Mouse (Mus musculus): ENCODE measurements around the gene Tmem131. TPM values are rescaled to one million over a fixed set of nuclear protein-coding genes. Genes with fewer than 3 reads are reported as not detected.

Gene Tmem131
- polyA plus RNA-seq, 1 experiment from 2014 or later: 11.1 TPM

GRCm38 (mm10) chr1:36847276-36847675 is 96.2 kb downstream of the Tmem131 start:
- no peak for ATAC-seq (ENCODE audit: low read depth)
- no peaks in the 10 kb centered on the region; the same call in 1 of the 2 replicates for H3K4me1 ChIP-seq (replicated peaks; ENCODE audit: control insufficient read depth, insufficient read depth, low read length)
- H3K9ac ChIP-seq (ENCODE audit: low read length): no peak overlapping the region
- peaks cover 2% of the 10 kb centered on the region; the same call in 1 of the 2 replicates for H3K36me3 ChIP-seq (ENCODE audit: control insufficient read depth, insufficient read depth, low read length)
- H3K27ac ChIP-seq (ENCODE audit: low read length): no peak overlapping the region
- H3K27me3 ChIP-seq (ENCODE audit: control insufficient read depth, insufficient read depth, low read depth, low read length): no peaks in the 10 kb centered on the region
- H3K9me3 ChIP-seq (ENCODE audit: control insufficient read depth, low read length): no peaks in the 10 kb centered on the region
- no peak overlapping the region for H3K4me3 ChIP-seq (ENCODE audit: low read length)
- H3K4me2 ChIP-seq (ENCODE audit: low read depth, low read length): no peak overlapping the region
- WGBS: 76% methylated on average over 8 of the region's 8 CpGs

GRCm38 (mm10) chr1:36845031-36845430 is 98.4 kb downstream of the Tmem131 start:
- Histone ChIP-seq H3K36me3 (ENCODE audit: control insufficient read depth, insufficient read depth, low read length) (peaks cover 5% of the 10 kb centered on the region; the same call in 1 of the 2 replicates), H3K9me3 (ENCODE audit: control insufficient read depth, low read length) (no peaks in the 10 kb centered on the region), H3K27ac (ENCODE audit: low read length) (no peak overlapping the region), H3K4me2 (ENCODE audit: low read depth, low read length) (no peak overlapping the region), H3K27me3 (ENCODE audit: control insufficient read depth, insufficient read depth, low read depth, low read length) (no peaks in the 10 kb centered on the region), H3K4me3 (ENCODE audit: low read length) (no peak overlapping the region), H3K4me1 (replicated peaks; ENCODE audit: control insufficient read depth, insufficient read depth, low read length) (no peaks in the 10 kb centered on the region; the same call in 1 of the 2 replicates), H3K9ac (ENCODE audit: low read length) (no peak overlapping the region)
- WGBS: 27% methylated on average over 5 of the region's 5 CpGs
- no peak for ATAC-seq (ENCODE audit: low read depth)

GRCm38 (mm10) chr1:36841806-36842205 is 101.7 kb downstream of the Tmem131 start:
- no peak overlapping the region for H3K4me2 ChIP-seq (ENCODE audit: low read depth, low read length)
- H3K27ac ChIP-seq (ENCODE audit: low read length): no peak overlapping the region
- peaks cover 10% of the 10 kb centered on the region; the same call in 1 of the 2 replicates for H3K36me3 ChIP-seq (ENCODE audit: control insufficient read depth, insufficient read depth, low read length)
- H3K9ac ChIP-seq (ENCODE audit: low read length): no peak overlapping the region
- 46% methylated on average over 1 of the region's 1 CpGs for whole genome bisulfite sequencing
- H3K27me3 ChIP-seq (ENCODE audit: control insufficient read depth, insufficient read depth, low read depth, low read length): no peaks in the 10 kb centered on the region
- H3K4me3 ChIP-seq (ENCODE audit: low read length): no peak overlapping the region
- no peaks in the 10 kb centered on the region; the same call in 1 of the 2 replicates for H3K4me1 ChIP-seq (replicated peaks; ENCODE audit: control insufficient read depth, insufficient read depth, low read length)
- ATAC-seq (ENCODE audit: low read depth): no peak
- no peaks in the 10 kb centered on the region for H3K9me3 ChIP-seq (ENCODE audit: control insufficient read depth, low read length)

GRCm38 (mm10) chr1:36840959-36841358 is 102.5 kb downstream of the Tmem131 start:
- Histone ChIP-seq H3K27ac (ENCODE audit: low read length) (no peak overlapping the region), H3K9ac (ENCODE audit: low read length) (no peak overlapping the region), H3K4me3 (ENCODE audit: low read length) (no peak overlapping the region), H3K27me3 (ENCODE audit: control insufficient read depth, insufficient read depth, low read depth, low read length) (no peaks in the 10 kb centered on the region), H3K4me2 (ENCODE audit: low read depth, low read length) (no peak overlapping the region), H3K9me3 (ENCODE audit: control insufficient read depth, low read length) (no peaks in the 10 kb centered on the region), H3K4me1 (replicated peaks; ENCODE audit: control insufficient read depth, insufficient read depth, low read length) (no peaks in the 10 kb centered on the region; the same call in 1 of the 2 replicates), H3K36me3 (ENCODE audit: control insufficient read depth, insufficient read depth, low read length) (peaks cover 8% of the 10 kb centered on the region; the same call in 1 of the 2 replicates)
- 94% methylated on average over 2 of the region's 2 CpGs for WGBS
- ATAC-seq (ENCODE audit: low read depth): no peak

- ATAC-seq (ENCODE audit: low read depth): no peak
- no peak overlapping the region for H3K4me2 ChIP-seq (ENCODE audit: low read depth, low read length)
- H3K36me3 ChIP-seq (ENCODE audit: control insufficient read depth, insufficient read depth, low read length): peaks cover 12% of the 10 kb centered on the region; the same call in 1 of the 2 replicates
- WGBS: 76% methylated on average over 3 of the region's 3 CpGs
- no peak overlapping the region for H3K9ac ChIP-seq (ENCODE audit: low read length)
- H3K9me3 ChIP-seq (ENCODE audit: control insufficient read depth, low read length): no peaks in the 10 kb centered on the region
- no peak overlapping the region for H3K27ac ChIP-seq (ENCODE audit: low read length)
- H3K27me3 ChIP-seq (ENCODE audit: control insufficient read depth, insufficient read depth, low read depth, low read length): no peaks in the 10 kb centered on the region
- no peaks in the 10 kb centered on the region; the same call in 1 of the 2 replicates for H3K4me1 ChIP-seq (replicated peaks; ENCODE audit: control insufficient read depth, insufficient read depth, low read length)
- no peak overlapping the region for H3K4me3 ChIP-seq (ENCODE audit: low read length)
Observed at GRCm38 (mm10) chr1:36839858-36840257, 103.6 kb downstream of the Tmem131 start.

GRCm38 (mm10) chr1:36836274-36836954 is 107.1 kb downstream of the Tmem131 start:
- no peaks in the 10 kb centered on the region for H3K9me3 ChIP-seq (ENCODE audit: control insufficient read depth, low read length)
- WGBS: 85% methylated on average over 12 of the region's 12 CpGs
- H3K9ac ChIP-seq (ENCODE audit: low read length): no peak overlapping the region
- H3K27me3 ChIP-seq (ENCODE audit: control insufficient read depth, insufficient read depth, low read depth, low read length): no peaks in the 10 kb centered on the region
- H3K36me3 ChIP-seq (ENCODE audit: control insufficient read depth, insufficient read depth, low read length): peaks cover 23% of the 10 kb centered on the region
- H3K27ac ChIP-seq (ENCODE audit: low read length): no peak overlapping the region
- H3K4me1 ChIP-seq (replicated peaks; ENCODE audit: control insufficient read depth, insufficient read depth, low read length): no peaks in the 10 kb centered on the region
- H3K4me2 ChIP-seq (ENCODE audit: low read depth, low read length): no peak overlapping the region
- ATAC-seq (ENCODE audit: low read depth): no peak
- H3K4me3 ChIP-seq (ENCODE audit: low read length): no peak overlapping the region

- H3K4me2 ChIP-seq (ENCODE audit: low read depth, low read length): no peak overlapping the region
- ATAC-seq (ENCODE audit: low read depth): no peak
- peaks cover 23% of the 10 kb centered on the region for H3K36me3 ChIP-seq (ENCODE audit: control insufficient read depth, insufficient read depth, low read length)
- H3K9me3 ChIP-seq (ENCODE audit: control insufficient read depth, low read length): no peaks in the 10 kb centered on the region
- no peaks in the 10 kb centered on the region for H3K27me3 ChIP-seq (ENCODE audit: control insufficient read depth, insufficient read depth, low read depth, low read length)
- H3K4me3 ChIP-seq (ENCODE audit: low read length): no peak overlapping the region
- no peak overlapping the region for H3K9ac ChIP-seq (ENCODE audit: low read length)
- no peaks in the 10 kb centered on the region for H3K4me1 ChIP-seq (replicated peaks; ENCODE audit: control insufficient read depth, insufficient read depth, low read length)
- H3K27ac ChIP-seq (ENCODE audit: low read length): no peak overlapping the region
- WGBS: 95% methylated on average over 3 of the region's 3 CpGs
Observed at GRCm38 (mm10) chr1:36835593-36835992, 107.9 kb downstream of the Tmem131 start.

- Histone ChIP-seq H3K27ac (ENCODE audit: low read length) (no peak overlapping the region), H3K27me3 (ENCODE audit: control insufficient read depth, insufficient read depth, low read depth, low read length) (no peaks in the 10 kb centered on the region), H3K36me3 (ENCODE audit: control insufficient read depth, insufficient read depth, low read length) (peaks cover 20% of the 10 kb centered on the region), H3K9ac (ENCODE audit: low read length) (no peak overlapping the region), H3K4me2 (ENCODE audit: low read depth, low read length) (no peak overlapping the region), H3K4me1 (replicated peaks; ENCODE audit: control insufficient read depth, insufficient read depth, low read length) (no peaks in the 10 kb centered on the region), H3K9me3 (ENCODE audit: control insufficient read depth, low read length) (no peaks in the 10 kb centered on the region), H3K4me3 (ENCODE audit: low read length) (no peak overlapping the region)
- WGBS: 95% methylated on average over 7 of the region's 7 CpGs
- no peak for ATAC-seq (ENCODE audit: low read depth)
Observed at GRCm38 (mm10) chr1:36834090-36834489, 109.4 kb downstream of the Tmem131 start.

- Histone ChIP-seq H3K4me2 (ENCODE audit: low read depth, low read length) (no peak overlapping the region), H3K4me3 (ENCODE audit: low read length) (no peak overlapping the region), H3K36me3 (ENCODE audit: control insufficient read depth, insufficient read depth, low read length) (peaks cover 30% of the 10 kb centered on the region), H3K9me3 (ENCODE audit: control insufficient read depth, low read length) (no peaks in the 10 kb centered on the region), H3K27me3 (ENCODE audit: control insufficient read depth, insufficient read depth, low read depth, low read length) (no peaks in the 10 kb centered on the region), H3K9ac (ENCODE audit: low read length) (no peak overlapping the region), H3K27ac (ENCODE audit: low read length) (no peak overlapping the region), H3K4me1 (replicated peaks; ENCODE audit: control insufficient read depth, insufficient read depth, low read length) (no peaks in the 10 kb centered on the region)
- ATAC-seq (ENCODE audit: low read depth): no peak
- WGBS: 66% methylated on average over 14 of the region's 14 CpGs
Observed at GRCm38 (mm10) chr1:36830913-36831866, 112.3 kb downstream of the Tmem131 start.
